Mouse (Mus musculus): ENCODE data around the gene Ms4a14.
"Not testable (repeated sequence)": the region's sequence is repeated elsewhere in the genome, so short reads cannot be mapped to it uniquely, and the experiment has no call there.

Ms4a14 gene

GRCm38 (mm10) chr19:11314354-11314753 is at the start of gene Ms4a14:
TSS of gene Ms4a14 (minus strand) at chr19:11314454.
- ChIA-PET CTCF (interaction anchor here in 1 of 4 experiments (0.7 kb wide), 1 partner anchor 49 kb away, joined by 4 read pairs; no protein-coding TSS in a partner anchor), POLR2A (no interaction called here)

GRCm38 (mm10) chr19:11362002-11362401 is 47.7 kb upstream of the Ms4a14 start:
- CTCF ChIA-PET, result no interaction called here
- POLR2A ChIA-PET, result interaction anchor here in 1 of 4 experiments (0.6 kb wide), 1 partner anchor 522 kb away, joined by 3 read pairs; no protein-coding TSS in a partner anchor

- ChIA-PET CTCF (interaction anchor here in 2 of 4 experiments (0.6 to 0.8 kb wide), 3 partner anchors 13 to 357 kb away, joined by 3 to 5 read pairs (median 3); no protein-coding TSS in a partner anchor), POLR2A (no interaction called here)
These were observed 45.9 kb upstream of the Ms4a14 start for GRCm38 (mm10) chr19:11360106-11360505.

- CTCF ChIA-PET, result no interaction called here
- POLR2A ChIA-PET, result no interaction called here
These were observed 41.5 kb upstream of the Ms4a14 start for GRCm38 (mm10) chr19:11355730-11356129.

GRCm38 (mm10) chr19:11351878-11352277 is 37.6 kb upstream of the Ms4a14 start:
- ChIA-PET POLR2A (no interaction called here), CTCF (interaction anchor here in 2 of 4 experiments (0.7 to 0.8 kb wide), 2 partner anchors 28 to 251 kb away, joined by 3 read pairs; no protein-coding TSS in a partner anchor)

- CTCF ChIA-PET, result interaction anchor here in 2 of 4 experiments (0.6 to 1.4 kb wide), 3 partner anchors 56 to 492 kb away, joined by 3 read pairs; no protein-coding TSS in a partner anchor
- POLR2A ChIA-PET, result interaction anchor here in 1 of 4 experiments (1.0 kb wide), 1 partner anchor 51 kb away, joined by 3 read pairs; no protein-coding TSS in a partner anchor
These were observed 35.6 kb upstream of the Ms4a14 start for GRCm38 (mm10) chr19:11349698-11350481.

GRCm38 (mm10) chr19:11343992-11344391 is 29.7 kb upstream of the Ms4a14 start:
- ChIA-PET POLR2A (no interaction called here), CTCF (no interaction called here)

- CTCF ChIA-PET, result no interaction called here
- POLR2A ChIA-PET, result no interaction called here
These were observed 28.9 kb upstream of the Ms4a14 start for GRCm38 (mm10) chr19:11343147-11343546.

GRCm38 (mm10) chr19:11335932-11336331 is 21.7 kb upstream of the Ms4a14 start, which contains the start of gene Ms4a7:
TSS of gene Ms4a7 (minus strand) at chr19:11336146.
- ChIA-PET POLR2A (no interaction called here), CTCF (interaction anchor here in 1 of 4 experiments (0.6 kb wide), 1 partner anchor 268 kb away, joined by 3 read pairs; no protein-coding TSS in a partner anchor)

GRCm38 (mm10) chr19:11321123-11321522 is 6.9 kb upstream of the Ms4a14 start:
- ChIA-PET CTCF (no interaction called here), POLR2A (no interaction called here)

GRCm38 (mm10) chr19:11316786-11317185 is 2.5 kb upstream of the Ms4a14 start:
- ChIA-PET POLR2A (interaction anchor here in 2 of 4 experiments (1.0 kb wide), 2 partner anchors 18 kb away, joined by 3 to 4 read pairs; no protein-coding TSS in a partner anchor), CTCF (no interaction called here)

- ChIA-PET POLR2A (interaction anchor here in 3 of 4 experiments (0.5 to 2.3 kb wide), 5 partner anchors 9 to 29 kb away, joined by 3 to 8 read pairs (median 3); no protein-coding TSS in a partner anchor), CTCF (no interaction called here)
These were observed 5.4 kb downstream of the Ms4a14 start for GRCm38 (mm10) chr19:11308888-11309287.

- CTCF ChIA-PET, result not testable (repeated sequence)
- POLR2A ChIA-PET, result interaction anchor here (0.6 to 1.7 kb wide), 20 partner anchors 8 to 711 kb away, joined by 3 to 16 read pairs (median 4); partner anchors contain the start of genes Ccdc86 (in 1 of the 4) and Osbp (in 1 of the 4)
These were observed 14.7 kb downstream of the Ms4a14 start for GRCm38 (mm10) chr19:11299529-11299928.

- ChIA-PET CTCF (no interaction called here), POLR2A (interaction anchor here (0.6 to 1.7 kb wide), 21 partner anchors 9 to 711 kb away, joined by 3 to 16 read pairs (median 3); partner anchors contain the start of genes Ccdc86 (in 1 of the 4) and Osbp (in 1 of the 4))
These were observed 15.3 kb downstream of the Ms4a14 start for GRCm38 (mm10) chr19:11298939-11299338.

GRCm38 (mm10) chr19:11293616-11294015 is 20.6 kb downstream of the Ms4a14 start:
- ChIA-PET POLR2A (interaction anchor here (0.6 to 2.0 kb wide), 10 partner anchors 8 to 917 kb away, joined by 3 to 15 read pairs (median 3); partner anchors contain the start of genes Ms4a1 (in 1 of the 4) and Osbp (in 1 of the 4)), CTCF (interaction anchor here in 1 of 4 experiments (0.6 to 0.9 kb wide), 2 partner anchors 56 to 102 kb away, joined by 3 read pairs; no protein-coding TSS in a partner anchor)

GRCm38 (mm10) chr19:11292990-11293389 is 21.3 kb downstream of the Ms4a14 start:
- CTCF ChIA-PET, result interaction anchor here in 1 of 4 experiments (0.6 kb wide), 1 partner anchor 102 kb away, joined by 3 read pairs; no protein-coding TSS in a partner anchor
- POLR2A ChIA-PET, result interaction anchor here (0.6 to 1.6 kb wide), 14 partner anchors 8 to 916 kb away, joined by 3 to 15 read pairs (median 3); partner anchors contain the start of genes Ms4a1 (in 1 of the 4) and Osbp (in 1 of the 4)

GRCm38 (mm10) chr19:11283773-11284172 is 30.5 kb downstream of the Ms4a14 start, which contains the start of gene Ms4a5:
TSS of gene Ms4a5 (minus strand) at chr19:11283873.
- ChIA-PET CTCF (no interaction called here), POLR2A (no interaction called here)

GRCm38 (mm10) chr19:11280223-11280622 is 34.0 kb downstream of the Ms4a14 start:
- ChIA-PET POLR2A (interaction anchor here (1.0 to 3.3 kb wide), 7 partner anchors 12 to 29 kb away, joined by 3 to 16 read pairs (median 4); no protein-coding TSS in a partner anchor), CTCF (no interaction called here)

GRCm38 (mm10) chr19:11276431-11276830 is 37.8 kb downstream of the Ms4a14 start:
- ChIA-PET POLR2A (no interaction called here), CTCF (no interaction called here)

GRCm38 (mm10) chr19:11266956-11267355 is 47.3 kb downstream of the Ms4a14 start:
- ChIA-PET CTCF (no interaction called here), POLR2A (interaction anchor here in 2 of 4 experiments (0.6 to 1.3 kb wide), 2 partner anchors 19 to 26 kb away, joined by 3 to 6 read pairs; no protein-coding TSS in a partner anchor)

All from embryonic stem cell, embryonic (primary cell).